Mouse (Mus musculus): Measurements from ENCODE around the gene Celf2.

The Celf2 gene

GRCm38 (mm10) chr2:6538500-6538899 lies 970.9 kb downstream of the Celf2 start:
- no peak for DNase-seq

- no peak for DNase-seq
Measured at GRCm38 (mm10) chr2:6538031-6538430, 971.3 kb downstream of the Celf2 start.

- no peak for DNase-seq
Measured at GRCm38 (mm10) chr2:6537326-6537725, 972.0 kb downstream of the Celf2 start.

- DNase-seq = no peak
Measured at GRCm38 (mm10) chr2:6536372-6536771, 973.0 kb downstream of the Celf2 start.

- DNase-seq = no peak
Measured at GRCm38 (mm10) chr2:6532341-6532740, 977.0 kb downstream of the Celf2 start.

GRCm38 (mm10) chr2:6528076-6528475 lies 981.3 kb downstream of the Celf2 start:
- DNase-seq = no peak

- no peak for DNase-seq
Measured at GRCm38 (mm10) chr2:6526825-6527224, 982.5 kb downstream of the Celf2 start.

- DNase-seq = no peak
Measured at GRCm38 (mm10) chr2:6526311-6526710, 983.1 kb downstream of the Celf2 start.

- no peak for DNase-seq
Measured at GRCm38 (mm10) chr2:6523924-6524300, 985.5 kb downstream of the Celf2 start.

- no peak for DNase-seq
Measured at GRCm38 (mm10) chr2:6523261-6523923, 986.0 kb downstream of the Celf2 start.

GRCm38 (mm10) chr2:6522411-6522810 lies 987.0 kb downstream of the Celf2 start:
- DNase-seq = no peak

- DNase-seq = no peak
Measured at GRCm38 (mm10) chr2:6513176-6513575, 996.2 kb downstream of the Celf2 start.

- no peak for DNase-seq
Measured at GRCm38 (mm10) chr2:6507071-6507470, 1002.3 kb downstream of the Celf2 start.

GRCm38 (mm10) chr2:6505979-6506811 lies 1003.2 kb downstream of the Celf2 start:
- DNase-seq = no peak

GRCm38 (mm10) chr2:6505531-6505930 lies 1003.8 kb downstream of the Celf2 start:
- no peak for DNase-seq

- no peak for DNase-seq
Measured at GRCm38 (mm10) chr2:6498101-6498500, 1011.3 kb downstream of the Celf2 start.

GRCm38 (mm10) chr2:6497636-6498035 lies 1011.7 kb downstream of the Celf2 start:
- no peak for DNase-seq

- no peak for DNase-seq
Measured at GRCm38 (mm10) chr2:6493886-6494285, 1015.5 kb downstream of the Celf2 start.

GRCm38 (mm10) chr2:6490870-6491269 lies 1018.5 kb downstream of the Celf2 start:
- no peak for DNase-seq

GRCm38 (mm10) chr2:6490076-6490475 lies 1019.3 kb downstream of the Celf2 start:
- DNase-seq = no peak
